Mouse (Mus musculus): ENCODE measurements around the gene Etv6. TPM values are rescaled to one million over a fixed set of nuclear protein-coding genes. Genes with fewer than 3 reads are reported as not detected.

The Etv6 gene
- total and polyA plus RNA-seq, 3 experiments, result 12.6 to 25.9 TPM; not detected in 1

DNA sequence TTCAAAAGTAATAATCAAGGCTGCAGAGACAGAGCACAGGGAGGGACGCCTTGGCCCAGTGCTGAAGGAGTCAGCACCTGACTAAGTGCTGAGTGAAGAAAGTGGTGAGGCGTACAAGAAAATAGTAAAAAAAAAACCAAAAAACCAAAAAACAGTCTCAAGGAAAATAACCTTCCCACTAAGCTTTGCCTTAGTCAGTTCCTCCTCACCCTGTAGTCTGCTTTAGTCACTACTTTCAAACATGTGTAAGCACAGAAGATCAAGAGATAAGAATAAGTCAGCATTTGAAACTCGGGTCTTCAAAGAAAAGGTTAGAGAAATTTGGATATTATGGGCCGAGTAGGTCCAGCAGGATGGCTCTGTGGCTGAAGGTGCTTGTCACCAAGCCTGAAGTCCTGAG lies 52.2 kb downstream of the Etv6 start:
- Histone ChIP-seq H3K27ac (ENCODE audit: control insufficient read depth, low read depth, low read length) (no peak overlapping the region), H3K27me3 (ENCODE audit: control insufficient read depth in 1 of 2, insufficient read depth in 2 of 2, low read length in 2 of 2) (no peaks in the 10 kb centered on the region), H3K9ac (ENCODE audit: control insufficient read depth, low read depth, low read length, poor library complexity, severe bottlenecking) (no peak overlapping the region), H3K9me3 (replicated peaks; ENCODE audit: insufficient read depth, low read length) (no peaks in the 10 kb centered on the region), H3K4me3 (ENCODE audit: control insufficient read depth in 1 of 2, insufficient read depth in 1 of 2, low read depth in 2 of 2, low read length in 2 of 2) (no peak overlapping the region), H3K36me3 (ENCODE audit: control insufficient read depth in 1 of 2, insufficient read depth in 2 of 2, low read length in 2 of 2) (peaks cover 10 to 16% of the 10 kb centered on the region in 2 experiments), H3K79me2 (ENCODE audit: control insufficient read depth, insufficient read depth, low read length, poor library complexity) (peaks cover 13% of the 10 kb centered on the region; the same call in 1 of the 2 replicates), H3K4me1 (ENCODE audit: control insufficient read depth in 1 of 2, insufficient read depth in 2 of 2, low read length in 2 of 2) (peaks cover 3 to 15% of the 10 kb centered on the region in 2 experiments)
- TF ChIP-seq ZNF384 (IDR thresholded peaks at IDR 0.05; ENCODE audit: low read depth, low read length) (peak; percentile 62; the same call in 1 of the 2 replicates), CTCF (IDR thresholded peaks at IDR 0.05 in 2 of 3, conservative IDR thresholded peaks at IDR 0.05 in 1 of 3; ENCODE audit: control insufficient read depth in 1 of 3, insufficient read depth in 1 of 3, low read depth in 2 of 3, low read length in 3 of 3, poor library complexity in 1 of 3, severe bottlenecking in 1 of 3) (no peak)
- no peak for DNase-seq (ENCODE audit: low read depth, low spot score)

GRCm38 (mm10) chr6:134089671-134090377 lies 54.3 kb downstream of the Etv6 start:
- no peak overlapping the region for H3K4me3 ChIP-seq (ENCODE audit: control insufficient read depth in 1 of 2, insufficient read depth in 1 of 2, low read depth in 2 of 2, low read length in 2 of 2)
- TF ChIP-seq USF2 (IDR thresholded peaks at IDR 0.05; ENCODE audit: borderline replicate concordance in 1 of 2, insufficient read depth in 1 of 2, low read depth in 1 of 2, low read length in 2 of 2) (no peak), SIN3A (IDR thresholded peaks at IDR 0.05; ENCODE audit: low read length) (no peak), ETS1 (IDR thresholded peaks at IDR 0.05; ENCODE audit: low read depth, low read length) (0 out of 2 replicates have a peak, but pooled peaks have one; percentile 14), ZNF384 (IDR thresholded peaks at IDR 0.05; ENCODE audit: low read depth, low read length) (peak; percentile 45), GATA1 (IDR thresholded peaks at IDR 0.05; ENCODE audit: low read depth, low read length) (peak; percentile 33; the same call in 1 of the 2 replicates)
- H3K36me3 ChIP-seq (ENCODE audit: control insufficient read depth in 1 of 2, insufficient read depth in 2 of 2, low read length in 2 of 2), result peaks cover 8 to 14% of the 10 kb centered on the region in 2 experiments
- peak; percentile 35 for DNase-seq (ENCODE audit: low read depth, low spot score)
- H3K27ac ChIP-seq (ENCODE audit: control insufficient read depth, low read depth, low read length), result no peak overlapping the region
- H3K79me2 ChIP-seq (ENCODE audit: control insufficient read depth, insufficient read depth, low read length, poor library complexity), result peaks cover 3% of the 10 kb centered on the region; the same call in 1 of the 2 replicates
- no peaks in the 10 kb centered on the region for H3K9me3 ChIP-seq (replicated peaks; ENCODE audit: insufficient read depth, low read length)
- peaks cover 0 to 5% of the 10 kb centered on the region in 2 experiments; a peak in 2 of 4 replicates for H3K4me1 ChIP-seq (ENCODE audit: control insufficient read depth in 1 of 2, insufficient read depth in 2 of 2, low read length in 2 of 2)
- H3K9ac ChIP-seq (ENCODE audit: control insufficient read depth, low read depth, low read length, poor library complexity, severe bottlenecking), result no peak overlapping the region
- H3K27me3 ChIP-seq (ENCODE audit: control insufficient read depth in 1 of 2, insufficient read depth in 2 of 2, low read length in 2 of 2), result no peaks in the 10 kb centered on the region

DNA sequence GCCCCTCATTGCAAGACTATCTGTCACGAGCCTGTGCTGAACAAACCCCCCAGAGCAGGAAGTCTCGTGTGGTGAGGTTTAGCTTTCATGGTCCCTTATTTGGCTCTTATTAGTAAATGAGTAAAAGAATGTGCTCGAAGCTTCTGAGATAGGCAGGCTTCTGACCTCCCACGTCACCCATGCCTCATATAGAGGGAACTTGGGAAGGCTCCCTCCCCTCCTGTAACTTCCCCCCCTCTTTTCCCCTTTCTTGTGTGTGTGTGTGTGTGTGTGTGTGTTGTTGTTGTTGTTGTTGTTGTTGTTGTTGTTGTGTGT lies 54.8 kb downstream of the Etv6 start:
- TF ChIP-seq NRF1 (IDR thresholded peaks at IDR 0.05; ENCODE audit: insufficient read depth, low read depth, low read length, poor library complexity, severe bottlenecking) (no peak), MYC (IDR thresholded peaks at IDR 0.05; ENCODE audit: low read depth, low read length) (no peak), POLR2AphosphoS2 (IDR thresholded peaks at IDR 0.05; ENCODE audit: low read length) (no peak)
- no peak for DNase-seq (ENCODE audit: low read depth, low spot score)
- peaks cover 8 to 11% of the 10 kb centered on the region in 2 experiments for H3K36me3 ChIP-seq (ENCODE audit: control insufficient read depth in 1 of 2, insufficient read depth in 2 of 2, low read length in 2 of 2)
- H3K4me3 ChIP-seq (ENCODE audit: control insufficient read depth in 1 of 2, insufficient read depth in 1 of 2, low read depth in 2 of 2, low read length in 2 of 2), result no peak overlapping the region
- peaks cover 0 to 7% of the 10 kb centered on the region in 2 experiments; a peak in 2 of 4 replicates for H3K4me1 ChIP-seq (ENCODE audit: control insufficient read depth in 1 of 2, insufficient read depth in 2 of 2, low read length in 2 of 2)
- no peaks in the 10 kb centered on the region for H3K27me3 ChIP-seq (ENCODE audit: control insufficient read depth in 1 of 2, insufficient read depth in 2 of 2, low read length in 2 of 2)
- H3K9me3 ChIP-seq (replicated peaks; ENCODE audit: insufficient read depth, low read length), result no peaks in the 10 kb centered on the region
- no peak overlapping the region for H3K9ac ChIP-seq (ENCODE audit: control insufficient read depth, low read depth, low read length, poor library complexity, severe bottlenecking)
- peaks cover 3% of the 10 kb centered on the region; the same call in 1 of the 2 replicates for H3K79me2 ChIP-seq (ENCODE audit: control insufficient read depth, insufficient read depth, low read length, poor library complexity)
- H3K27ac ChIP-seq (ENCODE audit: control insufficient read depth, low read depth, low read length), result no peak overlapping the region
